Mouse (Mus musculus): ENCODE data around the gene Cdh18. TPM values are rescaled to one million over a fixed set of nuclear protein-coding genes. Genes with fewer than 3 reads are reported as not detected.

Gene Cdh18
- polyA plus RNA-seq, 1 experiment from 2014 or later, result 0.17 TPM

DNA sequence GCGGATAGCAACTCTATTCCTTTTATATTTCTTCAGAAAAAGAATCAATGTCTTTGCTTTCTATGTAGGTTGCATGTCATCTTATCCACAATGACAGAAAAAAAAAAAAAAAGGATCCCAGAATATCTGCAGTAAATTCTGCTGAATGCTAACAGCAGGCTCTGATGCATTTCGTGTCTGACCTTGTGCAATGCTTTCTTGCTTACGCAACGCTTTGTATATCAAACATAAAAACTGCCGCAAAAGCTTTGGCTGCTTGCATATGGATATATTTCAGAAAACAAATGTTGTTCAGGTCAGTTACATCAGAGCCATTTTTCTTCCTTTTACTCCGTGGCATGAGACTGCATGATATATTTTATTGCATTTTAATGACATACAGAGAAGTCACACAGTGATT lies 240.9 kb downstream of the Cdh18 start:
- Histone ChIP-seq H3K27me3 (ENCODE audit: low read depth, poor library complexity, severe bottlenecking) (no peaks in the 10 kb centered on the region), H3K27ac (replicated peaks) (no peak overlapping the region), H3K4me1 (no peaks in the 10 kb centered on the region), H3K36me3 (no peaks in the 10 kb centered on the region), H3K4me3 (no peak overlapping the region), H3K9me3 (replicated peaks) (no peaks in the 10 kb centered on the region)
- WGBS, result 90% methylated on average over 6 of the region's 6 CpGs
- no peak for DNase-seq (ENCODE audit: low spot score)

DNA sequence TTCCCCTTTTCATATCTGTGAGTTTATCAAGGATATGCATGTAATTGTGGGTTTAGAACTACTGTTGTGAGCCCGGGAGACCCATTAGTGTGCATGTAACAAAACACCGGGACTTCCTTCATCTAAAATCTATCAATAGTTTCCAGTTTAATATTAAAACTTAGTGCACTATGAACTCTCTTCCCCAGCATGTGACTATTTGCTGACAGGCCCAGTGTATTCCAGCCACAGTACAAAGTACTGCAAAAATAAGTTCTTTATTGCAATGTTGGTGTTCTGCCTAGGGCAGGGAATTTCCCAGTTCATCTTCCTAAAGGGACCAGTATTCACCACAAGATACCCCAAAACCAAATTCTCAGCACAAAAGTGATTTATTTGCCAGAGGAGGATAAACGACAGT lies 243.0 kb downstream of the Cdh18 start:
- H3K27me3 ChIP-seq (ENCODE audit: low read depth, poor library complexity, severe bottlenecking), result no peaks in the 10 kb centered on the region
- H3K9me3 ChIP-seq (replicated peaks), result no peaks in the 10 kb centered on the region
- WGBS, result 93% methylated on average over 3 of the region's 3 CpGs
- no peak overlapping the region for H3K27ac ChIP-seq (replicated peaks)
- no peak for DNase-seq (ENCODE audit: low spot score)
- H3K4me3 ChIP-seq, result no peak overlapping the region
- no peaks in the 10 kb centered on the region for H3K36me3 ChIP-seq
- H3K4me1 ChIP-seq, result no peaks in the 10 kb centered on the region

DNA sequence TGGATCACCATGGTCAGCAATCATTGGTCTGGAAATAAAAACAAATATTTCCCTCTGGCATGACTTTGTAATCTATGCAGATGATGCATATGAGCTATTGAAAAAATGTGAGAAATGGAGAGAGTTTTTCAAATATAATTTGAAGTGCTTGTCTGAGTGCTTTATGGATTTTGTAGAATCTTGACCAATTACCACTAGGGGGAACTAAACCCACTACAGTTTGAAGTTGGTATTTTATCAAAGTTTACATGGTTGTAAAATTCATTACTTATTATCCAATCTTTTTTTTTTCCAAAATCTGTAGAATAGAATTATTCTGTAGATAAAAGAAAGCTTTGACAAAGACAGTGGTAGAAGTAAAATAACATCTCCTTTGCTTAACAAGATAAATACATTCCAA lies 284.3 kb downstream of the Cdh18 start:
- Histone ChIP-seq H3K9me3 (replicated peaks) (no peaks in the 10 kb centered on the region), H3K4me1 (no peaks in the 10 kb centered on the region), H3K27me3 (ENCODE audit: low read depth, poor library complexity, severe bottlenecking) (no peaks in the 10 kb centered on the region), H3K27ac (replicated peaks) (no peak overlapping the region), H3K36me3 (no peaks in the 10 kb centered on the region), H3K4me3 (no peak overlapping the region)
- no peak for DNase-seq (ENCODE audit: low spot score)

DNA sequence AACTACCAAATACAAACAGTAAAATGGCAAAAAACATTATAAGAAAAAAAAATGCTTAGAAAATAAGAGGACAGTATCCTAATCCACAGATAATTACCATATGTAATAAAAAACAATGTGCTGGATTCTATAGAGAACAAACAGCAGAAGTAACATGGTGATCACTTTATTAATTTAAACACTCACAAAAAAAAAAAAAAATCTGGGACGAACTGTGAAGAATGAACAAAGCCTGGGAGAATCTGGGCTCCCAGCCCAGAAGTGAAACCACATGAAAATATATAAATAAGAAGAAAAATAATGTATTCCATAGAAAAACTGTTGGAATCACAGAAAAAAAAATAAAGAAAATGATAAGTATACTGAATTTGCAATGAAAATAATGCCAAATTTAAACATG lies 288.4 kb downstream of the Cdh18 start:
- Histone ChIP-seq H3K9me3 (replicated peaks) (no peaks in the 10 kb centered on the region), H3K27ac (replicated peaks) (no peak overlapping the region), H3K4me1 (no peaks in the 10 kb centered on the region), H3K4me3 (no peak overlapping the region), H3K36me3 (no peaks in the 10 kb centered on the region), H3K27me3 (ENCODE audit: low read depth, poor library complexity, severe bottlenecking) (no peaks in the 10 kb centered on the region)
- WGBS, result 83% methylated on average over 1 of the region's 1 CpGs
- DNase-seq (ENCODE audit: low spot score), result no peak

DNA sequence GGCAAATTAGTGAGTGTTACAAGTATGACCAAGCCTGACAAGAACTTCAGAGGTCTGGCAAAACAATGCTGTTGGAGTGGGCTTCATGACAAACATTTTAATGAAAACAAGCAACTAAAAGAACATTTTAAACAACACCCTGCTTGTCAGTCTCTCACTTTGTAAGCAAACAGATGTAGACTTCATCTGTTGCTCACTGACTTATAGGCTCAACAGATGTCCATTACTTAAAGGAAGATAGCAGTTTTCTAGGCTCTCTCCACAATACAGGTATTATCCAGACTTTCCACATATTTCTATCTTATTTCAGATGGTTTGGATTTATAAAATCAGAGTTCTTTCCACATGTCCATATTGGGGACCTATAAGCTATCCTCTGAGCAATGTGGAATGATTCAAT lies 308.9 kb downstream of the Cdh18 start:
- no peaks in the 10 kb centered on the region for H3K9me3 ChIP-seq (replicated peaks)
- DNase-seq (ENCODE audit: low spot score), result no peak
- H3K27me3 ChIP-seq (ENCODE audit: low read depth, poor library complexity, severe bottlenecking), result no peaks in the 10 kb centered on the region
- H3K27ac ChIP-seq (replicated peaks), result no peak overlapping the region
- no peaks in the 10 kb centered on the region for H3K4me1 ChIP-seq
- H3K4me3 ChIP-seq, result no peak overlapping the region
- no peaks in the 10 kb centered on the region for H3K36me3 ChIP-seq

DNA sequence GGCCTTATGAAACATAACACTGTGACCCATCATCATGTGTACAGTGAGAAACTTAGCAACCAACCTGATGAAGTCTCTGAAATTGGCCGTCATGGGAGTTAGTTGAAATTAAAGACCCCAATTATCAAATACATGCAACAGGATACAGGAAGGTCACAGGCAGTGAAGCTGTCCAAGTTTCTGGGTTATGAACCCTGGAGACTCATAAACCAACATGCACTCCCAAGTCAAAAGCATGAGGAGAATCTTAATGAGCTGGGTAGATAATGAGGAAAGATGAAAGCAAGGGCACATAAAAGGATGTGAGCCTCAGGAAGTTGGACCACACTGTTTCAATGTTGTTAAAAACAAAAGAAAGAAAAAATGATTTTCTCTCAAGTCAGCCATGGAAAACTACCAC lies 321.9 kb downstream of the Cdh18 start:
- no peaks in the 10 kb centered on the region for H3K4me1 ChIP-seq
- H3K4me3 ChIP-seq, result no peak overlapping the region
- H3K27ac ChIP-seq (replicated peaks), result no peak overlapping the region
- H3K36me3 ChIP-seq, result no peaks in the 10 kb centered on the region
- no peaks in the 10 kb centered on the region for H3K9me3 ChIP-seq (replicated peaks)
- no peak for DNase-seq (ENCODE audit: low spot score)
- 85% methylated on average over 1 of the region's 1 CpGs for whole genome bisulfite sequencing
- H3K27me3 ChIP-seq (ENCODE audit: low read depth, poor library complexity, severe bottlenecking), result no peaks in the 10 kb centered on the region

DNA sequence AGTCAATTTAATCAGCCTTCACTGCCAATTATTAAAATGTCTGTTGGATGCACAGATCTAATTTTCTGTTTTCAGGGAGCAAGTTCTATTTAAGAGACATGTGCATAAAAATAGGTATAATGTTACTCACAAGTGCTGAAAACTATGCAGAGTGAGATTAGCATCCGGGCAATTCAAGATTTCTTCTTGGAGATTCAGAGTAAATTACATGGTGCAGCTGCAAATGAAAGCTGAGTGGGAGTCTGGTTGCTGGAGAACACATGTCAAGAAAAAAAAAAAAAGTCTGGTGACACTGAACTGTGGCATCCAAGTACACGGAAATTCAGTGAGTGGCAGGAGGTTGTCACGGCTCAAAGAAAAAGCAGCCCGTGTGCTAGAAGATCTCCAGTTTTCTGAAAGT lies 348.9 kb downstream of the Cdh18 start:
- Histone ChIP-seq H3K27ac (replicated peaks) (no peak overlapping the region), H3K4me1 (no peaks in the 10 kb centered on the region), H3K9me3 (replicated peaks) (no peaks in the 10 kb centered on the region), H3K27me3 (ENCODE audit: low read depth, poor library complexity, severe bottlenecking) (no peaks in the 10 kb centered on the region), H3K36me3 (no peaks in the 10 kb centered on the region), H3K4me3 (no peak overlapping the region)
- whole genome bisulfite sequencing, result 90% methylated on average over 4 of the region's 4 CpGs
- no peak for DNase-seq (ENCODE audit: low spot score)

DNA sequence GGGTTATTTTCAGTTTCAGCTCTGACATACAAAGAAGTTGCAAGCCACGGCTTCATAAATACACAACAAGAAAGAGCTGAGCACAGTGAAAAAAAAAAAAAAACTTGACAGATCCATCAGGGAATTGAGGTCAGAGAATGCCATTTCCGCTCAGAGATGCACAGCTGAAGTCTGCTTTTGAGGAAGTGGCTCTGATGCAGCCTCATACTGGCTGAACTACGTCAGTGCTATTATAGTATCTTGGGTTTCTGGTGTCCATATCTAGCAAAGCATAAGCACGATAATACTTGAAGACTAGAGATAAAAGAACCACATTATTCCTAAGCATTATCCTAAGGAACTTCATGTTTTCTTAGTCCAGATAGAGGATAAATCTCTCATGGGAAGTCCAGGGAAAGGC lies 349.4 kb downstream of the Cdh18 start:
- Histone ChIP-seq H3K36me3 (no peaks in the 10 kb centered on the region), H3K4me3 (no peak overlapping the region), H3K9me3 (replicated peaks) (no peaks in the 10 kb centered on the region), H3K27ac (replicated peaks) (no peak overlapping the region), H3K27me3 (ENCODE audit: low read depth, poor library complexity, severe bottlenecking) (no peaks in the 10 kb centered on the region), H3K4me1 (no peaks in the 10 kb centered on the region)
- no peak for DNase-seq (ENCODE audit: low spot score)
- 82% methylated on average over 4 of the region's 4 CpGs for WGBS

DNA sequence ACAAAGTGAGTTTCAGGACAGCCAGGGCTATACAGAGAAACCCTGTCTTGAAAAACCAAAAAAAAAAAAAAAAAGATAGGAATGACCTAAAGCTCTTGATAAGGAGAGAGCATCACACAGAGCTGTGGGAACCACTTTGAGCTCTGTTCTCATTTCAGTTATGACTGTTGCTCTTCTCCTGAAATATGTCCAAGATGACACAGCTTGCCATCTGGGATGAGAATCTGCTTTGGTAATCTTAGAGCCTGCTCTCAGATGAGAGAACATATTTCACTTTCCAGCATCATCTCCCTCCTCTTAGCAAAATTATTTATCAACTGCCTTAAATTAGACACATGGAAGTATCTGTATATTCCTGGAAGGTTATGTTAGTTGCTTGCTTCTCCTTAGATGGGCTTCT lies 365.6 kb downstream of the Cdh18 start:
- H3K36me3 ChIP-seq, result no peaks in the 10 kb centered on the region
- H3K4me1 ChIP-seq, result no peaks in the 10 kb centered on the region
- no peak overlapping the region for H3K4me3 ChIP-seq
- DNase-seq (ENCODE audit: low spot score), result no peak
- H3K9me3 ChIP-seq (replicated peaks), result no peaks in the 10 kb centered on the region
- no peaks in the 10 kb centered on the region for H3K27me3 ChIP-seq (ENCODE audit: low read depth, poor library complexity, severe bottlenecking)
- no peak overlapping the region for H3K27ac ChIP-seq (replicated peaks)

DNA sequence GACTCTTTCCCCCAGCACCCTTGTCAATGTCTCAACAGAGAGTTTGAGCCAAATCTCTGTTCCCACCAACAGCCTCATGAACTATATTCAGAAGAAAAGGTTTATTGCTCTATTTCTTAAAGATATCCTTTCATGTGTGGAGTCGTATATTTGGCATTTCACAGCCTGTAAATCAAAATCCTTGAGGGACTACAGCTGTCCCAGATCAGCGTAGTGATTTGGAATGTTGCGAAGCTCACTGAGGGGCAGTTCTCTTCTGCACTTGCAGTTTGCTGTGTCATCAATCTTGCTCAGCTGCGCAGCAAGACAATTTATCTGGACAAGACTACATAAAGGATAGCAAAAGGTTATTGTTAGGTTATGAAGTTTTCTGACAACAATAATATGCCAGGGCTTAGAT lies 385.5 kb downstream of the Cdh18 start:
- H3K36me3 ChIP-seq, result no peaks in the 10 kb centered on the region
- H3K27me3 ChIP-seq (ENCODE audit: low read depth, poor library complexity, severe bottlenecking), result no peaks in the 10 kb centered on the region
- H3K9me3 ChIP-seq (replicated peaks), result no peaks in the 10 kb centered on the region
- H3K4me1 ChIP-seq, result no peaks in the 10 kb centered on the region
- no peak overlapping the region for H3K27ac ChIP-seq (replicated peaks)
- 88% methylated on average over 4 of the region's 4 CpGs for WGBS
- no peak overlapping the region for H3K4me3 ChIP-seq
- no peak for DNase-seq (ENCODE audit: low spot score)

DNA sequence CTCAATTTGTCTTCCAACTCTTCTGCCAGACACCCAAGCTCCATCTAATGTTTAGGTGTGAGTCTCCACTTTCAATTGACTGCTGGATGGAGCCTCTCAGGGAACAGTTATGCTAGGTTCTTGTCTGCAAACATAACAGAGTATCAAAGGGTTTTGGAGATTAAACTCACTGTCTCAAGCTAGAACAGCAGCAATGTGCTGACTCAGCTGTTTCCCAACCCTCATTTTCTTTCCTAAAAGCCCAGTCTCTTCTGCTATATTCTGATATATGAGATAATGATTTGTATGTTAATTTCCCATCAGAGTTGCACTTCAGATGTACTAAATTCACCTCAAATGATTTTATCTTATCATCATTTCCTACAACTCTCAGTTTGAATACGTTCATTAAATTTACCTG lies 398.4 kb downstream of the Cdh18 start:
- WGBS, result 87% methylated on average over 1 of the region's 1 CpGs
- no peak for DNase-seq (ENCODE audit: low spot score)
- Histone ChIP-seq H3K4me1 (no peaks in the 10 kb centered on the region), H3K27me3 (ENCODE audit: low read depth, poor library complexity, severe bottlenecking) (no peaks in the 10 kb centered on the region), H3K27ac (replicated peaks) (no peak overlapping the region), H3K9me3 (replicated peaks) (no peaks in the 10 kb centered on the region), H3K4me3 (no peak overlapping the region), H3K36me3 (no peaks in the 10 kb centered on the region)

DNA sequence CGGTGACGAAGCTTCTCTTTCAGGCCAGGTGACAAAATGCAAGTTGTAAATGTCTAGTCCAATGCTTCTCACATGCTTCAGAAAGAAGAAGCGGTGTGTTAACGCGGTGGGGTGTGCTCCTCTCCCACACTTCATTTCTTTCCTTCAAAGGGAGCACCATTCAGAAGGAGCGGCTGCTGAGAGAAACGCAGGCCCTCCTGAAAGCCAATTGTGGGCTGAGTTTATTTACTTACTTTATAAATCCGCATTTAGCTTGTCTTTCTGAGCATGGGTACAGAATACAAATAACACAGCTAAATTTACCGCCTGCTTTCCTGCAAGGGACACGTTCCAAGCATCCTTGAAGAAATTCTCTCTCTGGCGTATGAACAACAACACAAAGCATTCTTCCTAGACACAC lies 420.6 kb downstream of the Cdh18 start:
- Histone ChIP-seq H3K4me1 (no peaks in the 10 kb centered on the region), H3K4me3 (no peak overlapping the region), H3K27me3 (ENCODE audit: low read depth, poor library complexity, severe bottlenecking) (no peaks in the 10 kb centered on the region), H3K9me3 (replicated peaks) (no peaks in the 10 kb centered on the region), H3K36me3 (no peaks in the 10 kb centered on the region), H3K27ac (replicated peaks) (no peak overlapping the region)
- DNase-seq (ENCODE audit: low spot score), result no peak
- WGBS, result 77% methylated on average over 11 of the region's 11 CpGs

DNA sequence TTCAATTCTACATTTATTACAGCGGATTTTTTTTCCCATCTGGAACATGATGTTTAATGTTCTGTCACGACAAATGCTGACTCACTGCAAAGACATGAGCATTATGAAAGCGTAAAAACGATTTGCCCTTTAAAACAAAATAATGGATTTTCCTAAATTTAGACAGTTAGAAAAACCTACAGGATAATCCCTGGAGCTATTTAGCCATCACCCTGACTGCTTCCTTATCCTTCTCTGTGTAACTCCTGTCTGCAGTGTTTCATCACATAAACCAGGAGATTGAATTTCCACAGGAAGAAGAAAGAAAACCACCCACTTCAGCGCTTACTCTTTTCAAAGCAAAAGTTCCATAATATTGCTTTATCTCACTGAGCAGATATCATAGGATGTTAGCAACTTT lies 431.3 kb downstream of the Cdh18 start:
- 88% methylated on average over 5 of the region's 5 CpGs for WGBS
- H3K27ac ChIP-seq (replicated peaks), result no peak overlapping the region
- no peak overlapping the region for H3K4me3 ChIP-seq
- H3K9me3 ChIP-seq (replicated peaks), result no peaks in the 10 kb centered on the region
- H3K27me3 ChIP-seq (ENCODE audit: low read depth, poor library complexity, severe bottlenecking), result no peaks in the 10 kb centered on the region
- DNase-seq (ENCODE audit: low spot score), result no peak
- no peaks in the 10 kb centered on the region for H3K4me1 ChIP-seq
- H3K36me3 ChIP-seq, result no peaks in the 10 kb centered on the region

DNA sequence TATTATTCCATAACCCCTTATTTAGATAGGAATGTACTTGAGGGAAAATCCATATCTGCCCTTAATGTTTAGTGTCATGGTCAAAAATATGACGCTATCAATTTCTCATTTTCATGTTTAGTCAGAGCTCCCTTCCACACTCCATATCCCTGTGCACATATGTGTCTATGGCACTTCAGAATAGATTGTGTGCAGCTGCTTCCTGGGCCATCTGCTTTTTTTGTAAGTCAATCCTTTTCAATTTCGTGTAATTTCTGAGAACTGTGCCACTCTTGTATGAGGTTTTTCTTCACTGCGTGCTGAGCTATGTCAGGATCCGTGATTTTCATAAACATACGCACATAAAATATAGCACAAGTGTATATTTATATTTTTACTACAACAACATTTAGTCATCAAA lies 435.8 kb downstream of the Cdh18 start:
- WGBS, result 83% methylated on average over 5 of the region's 5 CpGs
- no peak overlapping the region for H3K27ac ChIP-seq (replicated peaks)

More for the DNA sequence above, 435.8 kb downstream of the Cdh18 start:
- Histone ChIP-seq H3K4me1 (no peaks in the 10 kb centered on the region), H3K27me3 (ENCODE audit: low read depth, poor library complexity, severe bottlenecking) (no peaks in the 10 kb centered on the region), H3K9me3 (replicated peaks) (no peaks in the 10 kb centered on the region), H3K4me3 (no peak overlapping the region), H3K36me3 (no peaks in the 10 kb centered on the region)
- no peak for DNase-seq (ENCODE audit: low spot score)
